Mouse (Mus musculus) midbrain, embryonic 12.5 days (tissue): ENCODE results near the gene Ppp1cb. TPM values are rescaled to one million over a fixed set of nuclear protein-coding genes. Genes with fewer than 3 reads are reported as not detected.
"Not testable (repeated sequence)": the region's sequence is repeated elsewhere in the genome, so short reads cannot be mapped to it uniquely, and the experiment has no call there.

Source experiments
- ATAC-seq: fragments of 200-750 bp; cut with Nextera tagmentation; 2 replicates; pipeline ENCODE4 v1.8.0; 2017; ENCODE audit warnings: low read depth, moderate TSS enrichment, moderate library complexity; ENCODE audit not compliant: low FRiP score
- H3K27ac ChIP-seq: fragments of 300-500 bp; sonication (generic); replicated peaks from 2 replicates; pipeline ENCODE4 v1.5.1; 2016; ENCODE audit warnings: mild to moderate bottlenecking
- H3K27me3 ChIP-seq: fragments of 300-500 bp; sonication (generic); 2 replicates; pipeline ENCODE4 v1.6.1; 2016; ENCODE audit warnings: mild to moderate bottlenecking
- H3K36me3 ChIP-seq: fragments of 300-500 bp; sonication (generic); 2 replicates; pipeline ENCODE4 v1.6.1; 2016
- H3K4me1 ChIP-seq: fragments of 300-500 bp; sonication (generic); 2 replicates; pipeline ENCODE4 v1.6.1; 2016
- H3K4me2 ChIP-seq: fragments of 300-500 bp; sonication (generic); replicated peaks from 2 replicates; pipeline ENCODE4 v1.6.1; 2016; ENCODE audit warnings: mild to moderate bottlenecking, moderate library complexity
- H3K4me3 ChIP-seq: fragments of 300-500 bp; sonication (generic); 2 replicates; pipeline ENCODE4 v1.5.1; 2016; ENCODE audit warnings: mild to moderate bottlenecking
- H3K9ac ChIP-seq: fragments of 300-500 bp; sonication (generic); replicated peaks from 2 replicates; pipeline ENCODE4 v1.6.1; 2016; ENCODE audit warnings: mild to moderate bottlenecking, moderate library complexity
- H3K9me3 ChIP-seq: fragments of 300-500 bp; sonication (generic); 2 replicates; pipeline ENCODE4 v1.6.1; 2016; ENCODE audit warnings: mild to moderate bottlenecking
- WGBS: fragments of 180-500 bp; shearing (Covaris S2); methylation state at CpG from one replicate; pipeline ENCODE4 v1.1.7; 2016; 5-methylcytosine and 5-hydroxymethylcytosine counted together
- polyA plus RNA-seq: library from polyadenylated mRNA; unstranded; fragments of >200 nt; fragmentation: Nextera tagmentation; extraction: Ambion mirVana; gene quantifications from 2 replicates; pipeline ENCODE4 v1.2.1, GENCODE M21; 2016

Gene Ppp1cb
- polyA plus RNA-seq, 1 experiment from 2014 or later = 209 TPM

GRCm38 (mm10) chr5:32424464-32424863 is 34.2 kb upstream of the Ppp1cb start:
- Histone ChIP-seq H3K27ac (no peak overlapping the region), H3K4me3 (no peak overlapping the region), H3K9ac (no peak overlapping the region), H3K9me3 (no peaks in the 10 kb centered on the region), H3K4me1 (peaks cover 9% of the 10 kb centered on the region), H3K36me3 (no peaks in the 10 kb centered on the region), H3K4me2 (no peak overlapping the region), H3K27me3 (no peaks in the 10 kb centered on the region)
- WGBS = 88% methylated on average over 8 of the region's 8 CpGs
- ATAC-seq = no peak

GRCm38 (mm10) chr5:32425485-32426171 is 33.0 kb upstream of the Ppp1cb start:
- Histone ChIP-seq H3K27ac (no peak overlapping the region), H3K4me1 (peaks cover 9% of the 10 kb centered on the region), H3K4me2 (no peak overlapping the region), H3K4me3 (no peak overlapping the region), H3K27me3 (no peaks in the 10 kb centered on the region), H3K9me3 (no peaks in the 10 kb centered on the region), H3K36me3 (no peaks in the 10 kb centered on the region), H3K9ac (no peak overlapping the region)
- ATAC-seq = no peak
- WGBS = 81% methylated on average over 14 of the region's 14 CpGs

GRCm38 (mm10) chr5:32430399-32430798 is 28.2 kb upstream of the Ppp1cb start:
- WGBS = 93% methylated on average over 1 of the region's 1 CpGs
- Histone ChIP-seq H3K9me3 (no peaks in the 10 kb centered on the region), H3K9ac (no peak overlapping the region), H3K36me3 (no peaks in the 10 kb centered on the region), H3K27ac (no peak overlapping the region), H3K4me2 (no peak overlapping the region), H3K27me3 (no peaks in the 10 kb centered on the region), H3K4me3 (no peak overlapping the region), H3K4me1 (no peaks in the 10 kb centered on the region)
- ATAC-seq = no peak

- not testable (repeated sequence) for ATAC-seq, H3K36me3 ChIP-seq, H3K4me3 ChIP-seq, H3K9me3 ChIP-seq, H3K27ac ChIP-seq, H3K27me3 ChIP-seq, H3K4me2 ChIP-seq, H3K9ac ChIP-seq, H3K4me1 ChIP-seq
- 85% methylated on average over 3 of the region's 3 CpGs for WGBS
Observed at GRCm38 (mm10) chr5:32434346-32434745, 24.3 kb upstream of the Ppp1cb start.

- ATAC-seq = no peak
- no peak overlapping the region for H3K27ac ChIP-seq
- H3K36me3 ChIP-seq = no peaks in the 10 kb centered on the region
- no peaks in the 10 kb centered on the region for H3K27me3 ChIP-seq
- 0 out of 2 replicates have a peak, but pooled peaks cover 3% of the 10 kb centered on the region for H3K4me1 ChIP-seq
- H3K4me3 ChIP-seq = no peak overlapping the region
- WGBS = 91% methylated on average over 3 of the region's 3 CpGs
- no peaks in the 10 kb centered on the region for H3K9me3 ChIP-seq
- H3K4me2 ChIP-seq = no peak overlapping the region
- no peak overlapping the region for H3K9ac ChIP-seq
Observed at GRCm38 (mm10) chr5:32435612-32436011, 23.0 kb upstream of the Ppp1cb start.

- Histone ChIP-seq H3K4me2 (no peak overlapping the region), H3K27me3 (no peaks in the 10 kb centered on the region), H3K36me3 (no peaks in the 10 kb centered on the region), H3K9ac (no peak overlapping the region), H3K4me1 (0 out of 2 replicates have a peak, but pooled peaks cover 3% of the 10 kb centered on the region), H3K27ac (no peak overlapping the region), H3K9me3 (no peaks in the 10 kb centered on the region), H3K4me3 (no peak overlapping the region)
- WGBS = 51% methylated on average over 5 of the region's 5 CpGs
- ATAC-seq = no peak
Observed at GRCm38 (mm10) chr5:32437901-32438563, 20.6 kb upstream of the Ppp1cb start.

GRCm38 (mm10) chr5:32438564-32438922 is 20.1 kb upstream of the Ppp1cb start:
- 72% methylated on average over 2 of the region's 2 CpGs for WGBS
- Histone ChIP-seq H3K4me1 (0 out of 2 replicates have a peak, but pooled peaks cover 3% of the 10 kb centered on the region), H3K27ac (no peak overlapping the region), H3K9me3 (no peaks in the 10 kb centered on the region), H3K27me3 (no peaks in the 10 kb centered on the region), H3K4me2 (no peak overlapping the region), H3K4me3 (no peak overlapping the region), H3K9ac (no peak overlapping the region), H3K36me3 (no peaks in the 10 kb centered on the region)
- no peak for ATAC-seq

GRCm38 (mm10) chr5:32441336-32441735 is 17.3 kb upstream of the Ppp1cb start:
- Histone ChIP-seq H3K4me1 (peaks cover 9% of the 10 kb centered on the region; the same call in 1 of the 2 replicates), H3K9me3 (no peaks in the 10 kb centered on the region), H3K27me3 (no peaks in the 10 kb centered on the region), H3K9ac (no peak overlapping the region), H3K4me2 (no peak overlapping the region), H3K4me3 (no peak overlapping the region), H3K36me3 (no peaks in the 10 kb centered on the region), H3K27ac (no peak overlapping the region)
- no peak for ATAC-seq
- WGBS = 84% methylated on average over 3 of the region's 3 CpGs

- Histone ChIP-seq H3K27me3 (no peaks in the 10 kb centered on the region), H3K9me3 (no peaks in the 10 kb centered on the region), H3K4me1 (peaks cover 10% of the 10 kb centered on the region; the same call in 1 of the 2 replicates), H3K4me2 (no peak overlapping the region), H3K27ac (no peak overlapping the region), H3K36me3 (no peaks in the 10 kb centered on the region), H3K9ac (no peak overlapping the region), H3K4me3 (no peak overlapping the region)
- 89% methylated on average over 4 of the region's 4 CpGs for WGBS
- ATAC-seq = no peak
Observed at GRCm38 (mm10) chr5:32441992-32442575, 16.6 kb upstream of the Ppp1cb start.

- 90% methylated on average over 3 of the region's 3 CpGs for WGBS
Observed at GRCm38 (mm10) chr5:32443906-32444305, 14.7 kb upstream of the Ppp1cb start.

GRCm38 (mm10) chr5:32445287-32445921 is 13.2 kb upstream of the Ppp1cb start:
- no peaks in the 10 kb centered on the region for H3K27me3 ChIP-seq
- H3K4me3 ChIP-seq = no peak overlapping the region
- 47% methylated on average over 11 of the region's 11 CpGs for WGBS

More at GRCm38 (mm10) chr5:32443906-32444305, 14.7 kb upstream of the Ppp1cb start:
- Histone ChIP-seq H3K4me1 (peaks cover 8% of the 10 kb centered on the region; the same call in 1 of the 2 replicates), H3K4me2 (no peak overlapping the region), H3K27ac (no peak overlapping the region), H3K27me3 (no peaks in the 10 kb centered on the region), H3K4me3 (no peak overlapping the region), H3K9me3 (no peaks in the 10 kb centered on the region), H3K36me3 (no peaks in the 10 kb centered on the region), H3K9ac (no peak overlapping the region)
- no peak for ATAC-seq

GRCm38 (mm10) chr5:32446394-32446793 is 12.2 kb upstream of the Ppp1cb start:
- Histone ChIP-seq H3K9me3 (no peaks in the 10 kb centered on the region), H3K27ac (no peak overlapping the region), H3K4me2 (no peak overlapping the region), H3K36me3 (no peaks in the 10 kb centered on the region), H3K27me3 (no peaks in the 10 kb centered on the region), H3K4me1 (peaks cover 8% of the 10 kb centered on the region; the same call in 1 of the 2 replicates), H3K4me3 (no peak overlapping the region), H3K9ac (no peak overlapping the region)
- no peak for ATAC-seq
- WGBS = 46% methylated on average over 5 of the region's 5 CpGs

More at GRCm38 (mm10) chr5:32445287-32445921, 13.2 kb upstream of the Ppp1cb start:
- H3K9ac ChIP-seq = no peak overlapping the region
- peaks cover 8% of the 10 kb centered on the region; the same call in 1 of the 2 replicates for H3K4me1 ChIP-seq
- H3K9me3 ChIP-seq = no peaks in the 10 kb centered on the region
- no peaks in the 10 kb centered on the region for H3K36me3 ChIP-seq
- no peak for ATAC-seq
- H3K27ac ChIP-seq = no peak overlapping the region
- no peak overlapping the region for H3K4me2 ChIP-seq
